ENCODE assay signal across 16 mouse cellular contexts in the genomic region with DNA sequence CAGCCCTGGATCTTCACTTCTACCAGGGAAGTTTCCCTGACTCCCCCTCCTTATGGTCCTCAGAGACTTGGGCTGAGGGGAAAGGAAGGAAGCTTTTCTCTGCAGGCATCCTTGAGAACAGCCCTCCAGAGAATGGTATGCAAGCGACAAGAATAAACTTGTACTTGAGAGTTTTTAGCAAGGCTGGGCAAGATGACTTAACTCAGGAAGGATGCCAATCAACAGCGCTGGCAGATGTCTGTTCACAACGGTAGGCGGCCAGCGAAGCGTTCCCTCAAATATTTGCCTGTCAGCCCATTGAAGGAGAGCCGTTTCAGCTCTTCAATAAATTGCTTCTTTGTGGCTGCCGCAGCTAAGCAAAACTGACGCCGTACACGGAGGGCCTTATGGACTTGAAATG.
A peak's percentile ranks its signal among the peaks of the same experiment; 100 is the strongest.
DNase-seq lines count a peak whose midpoint lies in the region; ATAC-seq and TF ChIP-seq lines count a peak whose summit lies in the region.
"Had no signal": no experiment of that assay in that cellular context is flagged by ENCODE, and none has a peak within 500 bp of the region (broad histone marks: within the 10 kb centered on the region; RNA-seq: fewer than 3 reads in every experiment).

No protein-coding gene starts in this region.

- peak; percentile 16 for DNase-seq in embryonic facial prominence, embryonic 11.5 days (ENCODE audit: low spot score)
- DNase-seq in embryonic facial prominence, embryonic 10.5 days (ENCODE audit: low spot score): no peak
- peak; percentile 31 for DNase-seq in intestine, embryonic 14.5 days (ENCODE audit: low spot score)
- DNase-seq in right cerebral cortex, adult 18-20 months: peak; percentile 39
- DNase-seq in right cerebral cortex, postnatal 14 days: no peak
- no peak for DNase-seq in liver
- DNase-seq: adrenal gland, postnatal 36 days; gastrocnemius, postnatal 36 days; heart, postnatal 4 days; kidney, adult 18-20 months; kidney, postnatal 25 days; retina, postnatal 1 day; thymus, postnatal 36 days had no signal

- no peaks in the 10 kb centered on the region for H3K4me1 ChIP-seq in embryonic facial prominence, embryonic 11.5 days (ENCODE audit: control insufficient read depth, insufficient read depth, low read length)
- no peaks in the 10 kb centered on the region for H3K4me1 ChIP-seq in embryonic facial prominence, embryonic 10.5 days
- no peaks in the 10 kb centered on the region for H3K4me1 ChIP-seq in intestine, embryonic 14.5 days (replicated peaks; ENCODE audit: control insufficient read depth, insufficient read depth, low read length)
- H3K4me1 ChIP-seq in intestine, postnatal 0 days (replicated peaks; ENCODE audit: control insufficient read depth, insufficient read depth, low read length): no peaks in the 10 kb centered on the region
- H3K4me1 ChIP-seq: heart, embryonic 12.5 days; megakaryocyte, embryonic 14.5 days had no signal

- TF ChIP-seq CTCF in intestine, postnatal 0 days (IDR thresholded peaks at IDR 0.05; ENCODE audit: low read depth): no peak

- no peak overlapping the region for H3K4me2 ChIP-seq in embryonic facial prominence, embryonic 11.5 days (ENCODE audit: low read depth, low read length)
- H3K4me2 ChIP-seq in intestine, embryonic 14.5 days (ENCODE audit: low read length): no peak overlapping the region
- no peak overlapping the region for H3K4me2 ChIP-seq in intestine, postnatal 0 days (replicated peaks; ENCODE audit: low read depth)
- H3K4me2 ChIP-seq: heart, embryonic 12.5 days had no signal

- WGBS in embryonic facial prominence, embryonic 11.5 days: 82% methylated on average over 11 of the region's 11 CpGs
- WGBS in embryonic facial prominence, embryonic 10.5 days: 83% methylated on average over 11 of the region's 11 CpGs
- WGBS in intestine, embryonic 14.5 days: 71% methylated on average over 11 of the region's 11 CpGs
- WGBS in intestine, postnatal 0 days: 65% methylated on average over 11 of the region's 11 CpGs

- no peaks in the 10 kb centered on the region for H3K9me3 ChIP-seq in embryonic facial prominence, embryonic 11.5 days (replicated peaks; ENCODE audit: control insufficient read depth, low read length)
- H3K9me3 ChIP-seq in embryonic facial prominence, embryonic 10.5 days: no peaks in the 10 kb centered on the region
- H3K9me3 ChIP-seq in intestine, embryonic 14.5 days (ENCODE audit: control insufficient read depth, low read length): no peaks in the 10 kb centered on the region
- no peaks in the 10 kb centered on the region for H3K9me3 ChIP-seq in intestine, postnatal 0 days (ENCODE audit: control insufficient read depth)
- H3K9me3 ChIP-seq: heart, embryonic 12.5 days had no signal

- H3K4me3 ChIP-seq in embryonic facial prominence, embryonic 11.5 days (ENCODE audit: low read depth, low read length): no peak overlapping the region
- H3K4me3 ChIP-seq in embryonic facial prominence, embryonic 10.5 days: no peak overlapping the region
- no peak overlapping the region for H3K4me3 ChIP-seq in intestine, embryonic 14.5 days (ENCODE audit: low read depth, low read length)
- H3K4me3 ChIP-seq in intestine, postnatal 0 days (ENCODE audit: low read depth, low read length): no peak overlapping the region
- H3K4me3 ChIP-seq: heart, embryonic 12.5 days; megakaryocyte, embryonic 14.5 days had no signal

- no peaks in the 10 kb centered on the region for H3K36me3 ChIP-seq in embryonic facial prominence, embryonic 11.5 days (replicated peaks; ENCODE audit: control insufficient read depth, insufficient read depth, low read depth, low read length)
- H3K36me3 ChIP-seq in embryonic facial prominence, embryonic 10.5 days (replicated peaks): no peaks in the 10 kb centered on the region
- no peaks in the 10 kb centered on the region for H3K36me3 ChIP-seq in intestine, embryonic 14.5 days (ENCODE audit: control insufficient read depth, insufficient read depth, low read length)
- H3K36me3 ChIP-seq in intestine, postnatal 0 days (ENCODE audit: control insufficient read depth, insufficient read depth): no peaks in the 10 kb centered on the region
- H3K36me3 ChIP-seq: heart, embryonic 12.5 days had no signal

- H3K9ac ChIP-seq in embryonic facial prominence, embryonic 11.5 days (replicated peaks; ENCODE audit: low read length): no peak overlapping the region
- no peak overlapping the region for H3K9ac ChIP-seq in intestine, embryonic 14.5 days (ENCODE audit: low read length)
- H3K9ac ChIP-seq in intestine, postnatal 0 days (ENCODE audit: low read depth, low read length): no peak overlapping the region
- H3K9ac ChIP-seq: heart, embryonic 12.5 days had no signal

- H3K27me3 ChIP-seq in embryonic facial prominence, embryonic 11.5 days (ENCODE audit: control insufficient read depth, insufficient read depth, low read length): no peaks in the 10 kb centered on the region
- no peaks in the 10 kb centered on the region for H3K27me3 ChIP-seq in embryonic facial prominence, embryonic 10.5 days (replicated peaks; ENCODE audit: low read depth, poor library complexity, severe bottlenecking)
- H3K27me3 ChIP-seq in intestine, embryonic 14.5 days (replicated peaks; ENCODE audit: control insufficient read depth, insufficient read depth, low read length): no peaks in the 10 kb centered on the region
- H3K27me3 ChIP-seq in intestine, postnatal 0 days (replicated peaks; ENCODE audit: control insufficient read depth, insufficient read depth, low read length): no peaks in the 10 kb centered on the region
- H3K27me3 ChIP-seq: heart, embryonic 12.5 days; megakaryocyte, embryonic 14.5 days had no signal

- no peak for ATAC-seq in embryonic facial prominence, embryonic 11.5 days (replicated peaks; ENCODE audit: insufficient number of reproducible peaks, low FRiP score, low TSS enrichment, low read depth)
- ATAC-seq in intestine, embryonic 14.5 days (replicated peaks; ENCODE audit: low FRiP score, low TSS enrichment, low read depth): no peak
- ATAC-seq in intestine, postnatal 0 days: no peak

- no peak overlapping the region for H3K27ac ChIP-seq in embryonic facial prominence, embryonic 11.5 days (replicated peaks; ENCODE audit: low read depth, low read length)
- H3K27ac ChIP-seq in embryonic facial prominence, embryonic 10.5 days (replicated peaks): no peak overlapping the region
- no peak overlapping the region for H3K27ac ChIP-seq in intestine, embryonic 14.5 days (ENCODE audit: low read depth)
- no peak overlapping the region for H3K27ac ChIP-seq in intestine, postnatal 0 days (ENCODE audit: low read depth, low read length)

Comparison
In these comparisons a context has a peak if more than half of its experiments do, and no peak if none do; other contexts are left out.
1. DNase-seq: peak in embryonic facial prominence, embryonic 11.5 days (single experiment), intestine, embryonic 14.5 days (single experiment) and right cerebral cortex, adult 18-20 months (single experiment); none in embryonic facial prominence, embryonic 10.5 days (single experiment), right cerebral cortex, postnatal 14 days (single experiment) and liver (single experiment).